Mouse (Mus musculus) olfactory bulb, adult 2 months (tissue): ENCODE data around the gene Tsc1. TPM values are rescaled to one million over a fixed set of nuclear protein-coding genes. Genes with fewer than 3 reads are reported as not detected.

Experiments used
- H3K27ac ChIP-seq: fragments of 200-500 bp; 2 replicates; pipeline ENCODE4 v1.5.1; 2012; ENCODE audit warnings: low read depth, low read length; ENCODE audit not compliant: insufficient read depth
- H3K4me1 ChIP-seq: fragments of 200-500 bp; 2 replicates; pipeline ENCODE4 v1.6.1; 2012; ENCODE audit warnings: low read length; ENCODE audit not compliant: control insufficient read depth, insufficient read depth
- H3K4me3 ChIP-seq: fragments of 200-500 bp; 2 replicates; pipeline ENCODE4 v1.5.1; 2012; ENCODE audit warnings: mild to moderate bottlenecking, low read depth, low read length, moderate library complexity; ENCODE audit not compliant: insufficient read depth
- CTCF ChIP-seq: fragments of 200-500 bp; IDR thresholded peaks from 2 replicates; pipeline ENCODE4 v1.5.1; 2012; ENCODE audit warnings: low read depth, mild to moderate bottlenecking, low read length, moderate library complexity; ENCODE audit not compliant: insufficient read depth
- POLR2A ChIP-seq: fragments of 200-500 bp; IDR thresholded peaks from 2 replicates; pipeline ENCODE4 v1.6.1; 2012; ENCODE audit warnings: mild to moderate bottlenecking, low read depth, low read length, moderate library complexity; ENCODE audit not compliant: insufficient read depth
- WGBS: fragments of 180-500 bp; shearing (Covaris S2); methylation state at CpG from one replicate; pipeline ENCODE4 v1.1.7; 2018; 5-methylcytosine and 5-hydroxymethylcytosine counted together
- polyA plus RNA-seq: library from polyadenylated mRNA; stranded (reverse); fragments of >200 nt; gene quantifications from 2 replicates; pipeline ENCODE4 v1.2.4, GENCODE M21; 2012; ENCODE audit warnings: low replicate concordance; ENCODE audit not compliant: missing spikeins, insufficient read depth, insufficient read length

The Tsc1 gene
- polyA plus RNA-seq, 1 experiment = not detected

- no peak for TF ChIP-seq POLR2A
- TF ChIP-seq CTCF = no peak
- WGBS = 75% methylated on average over 12 of the region's 12 CpGs
These were observed 39.1 kb upstream of the Tsc1 start for GRCm38 (mm10) chr2:28601720-28602590.

GRCm38 (mm10) chr2:28603542-28603941 is 37.5 kb upstream of the Tsc1 start:
- Histone ChIP-seq H3K4me3 (no peak overlapping the region), H3K4me1 (no peaks in the 10 kb centered on the region), H3K27ac (no peak overlapping the region)
- no peak for TF ChIP-seq CTCF
- TF ChIP-seq POLR2A = no peak
- 96% methylated on average over 5 of the region's 5 CpGs for WGBS

More at GRCm38 (mm10) chr2:28601720-28602590, 39.1 kb upstream of the Tsc1 start:
- H3K27ac ChIP-seq = no peak overlapping the region
- no peak overlapping the region for H3K4me3 ChIP-seq
- no peaks in the 10 kb centered on the region for H3K4me1 ChIP-seq

GRCm38 (mm10) chr2:28605789-28606541 is 35.1 kb upstream of the Tsc1 start:
- no peak overlapping the region for H3K27ac ChIP-seq
- WGBS = 61% methylated on average over 14 of the region's 14 CpGs
- no peak overlapping the region for H3K4me3 ChIP-seq
- TF ChIP-seq POLR2A (no peak), CTCF (no peak)
- H3K4me1 ChIP-seq = no peaks in the 10 kb centered on the region

GRCm38 (mm10) chr2:28606601-28607340 is 34.3 kb upstream of the Tsc1 start:
- TF ChIP-seq CTCF (no peak), POLR2A (no peak)
- 66% methylated on average over 8 of the region's 8 CpGs for WGBS
- Histone ChIP-seq H3K4me1 (no peaks in the 10 kb centered on the region), H3K4me3 (no peak overlapping the region), H3K27ac (no peak overlapping the region)

GRCm38 (mm10) chr2:28607341-28608165 is 33.5 kb upstream of the Tsc1 start:
- WGBS = 63% methylated on average over 10 of the region's 10 CpGs
- TF ChIP-seq CTCF (no peak), POLR2A (no peak)
- Histone ChIP-seq H3K27ac (no peak overlapping the region), H3K4me3 (no peak overlapping the region), H3K4me1 (no peaks in the 10 kb centered on the region)

DNA sequence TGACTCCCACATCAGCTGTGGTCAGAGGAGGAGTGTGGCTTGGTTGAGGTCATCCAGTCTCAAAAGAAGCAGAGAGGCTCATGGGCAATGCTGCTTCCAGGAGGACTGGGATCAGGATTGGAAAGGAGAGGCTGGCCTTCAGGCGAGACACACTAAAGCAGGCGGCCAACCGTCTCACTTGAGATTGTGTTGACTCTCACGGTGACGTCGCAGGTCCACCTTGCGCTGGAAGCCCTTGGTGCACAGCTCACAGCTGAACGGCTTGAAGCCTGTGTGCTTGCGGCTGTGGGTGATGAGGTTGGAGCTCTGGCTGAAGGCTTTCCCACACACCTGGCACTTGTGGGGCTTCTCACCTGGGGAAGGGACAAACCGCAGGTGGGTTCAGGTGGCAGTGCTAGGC is 31.2 kb upstream of the Tsc1 start:
- Histone ChIP-seq H3K4me3 (no peak overlapping the region), H3K27ac (no peak overlapping the region), H3K4me1 (no peaks in the 10 kb centered on the region)
- 91% methylated on average over 10 of the region's 10 CpGs for whole genome bisulfite sequencing
- TF ChIP-seq POLR2A (no peak), CTCF (no peak)

DNA sequence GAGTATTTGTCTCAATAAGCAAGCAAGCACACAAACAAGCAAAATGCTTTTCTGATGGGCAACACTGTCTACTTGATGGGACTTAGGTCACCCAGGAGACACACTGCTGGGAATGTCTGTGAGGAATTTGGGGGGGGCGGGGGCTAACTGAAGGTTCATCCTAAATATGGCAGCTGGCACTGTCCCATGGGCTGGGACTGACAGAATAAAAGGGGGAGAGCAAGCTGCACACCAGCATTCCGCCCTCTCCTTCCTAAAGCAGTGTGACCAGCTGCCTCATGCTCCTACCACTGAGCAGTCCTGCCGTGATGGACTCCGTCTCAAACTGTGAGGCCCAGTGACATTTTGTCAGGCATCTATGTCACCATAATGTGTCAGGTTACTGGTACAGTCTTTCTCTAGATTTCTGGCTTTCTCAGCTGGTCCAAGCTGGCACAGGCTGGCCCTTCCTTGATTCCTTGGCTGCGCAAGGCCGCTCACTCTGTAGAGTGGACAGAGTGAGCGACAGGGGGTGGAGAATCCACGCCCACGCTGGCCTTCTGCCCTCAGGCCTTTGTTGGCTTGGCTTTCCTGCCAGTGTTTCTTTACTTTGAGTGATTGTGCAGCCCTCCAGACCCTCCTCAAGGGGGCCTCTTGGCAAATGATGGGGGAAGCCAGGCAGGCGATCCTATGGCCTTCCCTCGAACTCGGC is 30.2 kb upstream of the Tsc1 start:
- WGBS = 63% methylated on average over 12 of the region's 12 CpGs
- no peak for TF ChIP-seq POLR2A
- no peak for TF ChIP-seq CTCF

GRCm38 (mm10) chr2:28611407-28611787 is 29.6 kb upstream of the Tsc1 start:
- H3K4me3 ChIP-seq = no peak overlapping the region
- no peak overlapping the region for H3K27ac ChIP-seq
- no peaks in the 10 kb centered on the region for H3K4me1 ChIP-seq
- 84% methylated on average over 17 of the region's 17 CpGs for WGBS
- TF ChIP-seq POLR2A = no peak
- no peak for TF ChIP-seq CTCF

More for the DNA sequence above, 30.2 kb upstream of the Tsc1 start:
- no peak overlapping the region for H3K27ac ChIP-seq
- H3K4me3 ChIP-seq = no peak overlapping the region
- H3K4me1 ChIP-seq = no peaks in the 10 kb centered on the region
